Mouse (Mus musculus) layer of hippocampus, adult 9-11 months (tissue): ENCODE measurements around the gene Tmsb15l.
"Not testable (repeated sequence)": the region's sequence is repeated elsewhere in the genome, so short reads cannot be mapped to it uniquely, and the experiment has no call there.

ENCODE experiments used
- DNase-seq: peaks from one replicate; pipeline ENCODE4 v3.0.0; 2022

Gene Tmsb15l

DNA sequence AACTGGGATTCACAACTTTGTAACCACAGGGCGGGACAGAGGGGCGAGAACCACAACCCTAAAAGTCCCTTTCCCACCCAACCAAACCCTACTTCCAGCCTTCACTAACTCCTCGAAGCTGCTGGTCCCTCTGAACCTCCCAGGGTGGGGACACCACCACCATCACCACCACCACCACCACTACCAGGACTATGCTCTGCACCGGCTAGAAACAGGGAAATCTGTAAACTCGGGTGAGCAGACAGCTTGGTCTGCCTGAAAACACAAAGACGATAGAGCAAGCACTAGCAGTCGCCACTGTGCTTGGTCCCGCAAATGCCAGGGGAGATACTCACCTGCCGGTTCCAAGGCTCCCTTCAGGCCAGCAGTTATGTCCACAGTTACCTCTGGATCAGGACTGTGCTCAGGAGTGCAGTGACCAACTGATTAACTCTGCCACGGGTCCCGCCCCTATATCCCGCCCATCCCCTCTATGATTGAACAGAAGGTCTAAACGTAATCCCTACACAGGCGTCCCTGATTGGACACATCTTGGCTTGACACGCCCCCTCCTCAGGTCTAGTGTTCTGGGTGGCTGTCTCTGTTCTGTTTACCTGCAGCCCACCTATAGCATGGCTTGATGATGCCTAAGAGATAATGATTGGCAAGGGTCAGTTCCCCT is at the start of gene Tmsb15l, which contains the start of gene Tmsb15b1:
Tmsb15l (minus strand) TSS at position 446 of the 661 bp plus-strand sequence.
Tmsb15b1 (minus strand) TSS at position 451 of the 661 bp plus-strand sequence.
- DNase-seq = peak; percentile 91

DNA sequence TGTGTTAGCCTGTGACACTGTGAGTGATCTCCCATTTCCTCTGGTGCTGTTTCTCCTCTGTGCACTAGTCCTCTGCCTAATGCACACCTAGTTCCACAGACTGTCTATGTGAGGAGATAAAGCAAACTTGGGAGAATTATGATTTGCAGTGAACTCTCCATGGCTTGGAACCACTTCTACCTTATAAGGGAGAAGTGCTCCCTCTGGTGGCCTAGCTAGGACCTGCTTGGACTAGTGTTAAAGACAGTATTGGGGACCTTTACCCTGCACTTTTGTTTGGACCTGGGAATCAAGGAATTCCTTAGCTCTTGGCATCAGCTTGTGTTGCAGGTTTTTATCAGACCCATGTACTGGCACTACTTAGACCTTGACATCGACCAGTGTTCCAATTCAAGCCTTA is 42.6 kb upstream of the Tmsb15l start:
- no peak for DNase-seq

DNA sequence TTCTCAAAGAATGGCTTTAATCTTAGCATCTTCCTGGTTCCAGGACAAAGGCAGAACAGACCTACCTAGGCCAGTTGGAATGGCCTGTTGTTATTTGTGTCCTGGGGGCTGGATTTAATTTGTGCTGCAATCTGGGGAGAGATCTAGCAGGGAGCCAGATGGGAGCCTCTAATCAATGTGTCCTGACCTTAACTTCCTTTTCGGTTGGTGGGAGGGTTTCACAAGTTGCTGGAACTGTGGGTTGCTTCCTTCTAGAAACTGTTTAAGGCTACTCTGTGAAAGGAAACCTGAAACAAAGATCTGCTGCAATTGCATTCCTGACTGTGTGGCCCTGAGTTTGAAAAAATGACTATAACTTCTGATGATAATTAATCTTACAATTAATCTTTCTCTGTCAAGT is 41.0 kb upstream of the Tmsb15l start:
- DNase-seq = no peak

DNA sequence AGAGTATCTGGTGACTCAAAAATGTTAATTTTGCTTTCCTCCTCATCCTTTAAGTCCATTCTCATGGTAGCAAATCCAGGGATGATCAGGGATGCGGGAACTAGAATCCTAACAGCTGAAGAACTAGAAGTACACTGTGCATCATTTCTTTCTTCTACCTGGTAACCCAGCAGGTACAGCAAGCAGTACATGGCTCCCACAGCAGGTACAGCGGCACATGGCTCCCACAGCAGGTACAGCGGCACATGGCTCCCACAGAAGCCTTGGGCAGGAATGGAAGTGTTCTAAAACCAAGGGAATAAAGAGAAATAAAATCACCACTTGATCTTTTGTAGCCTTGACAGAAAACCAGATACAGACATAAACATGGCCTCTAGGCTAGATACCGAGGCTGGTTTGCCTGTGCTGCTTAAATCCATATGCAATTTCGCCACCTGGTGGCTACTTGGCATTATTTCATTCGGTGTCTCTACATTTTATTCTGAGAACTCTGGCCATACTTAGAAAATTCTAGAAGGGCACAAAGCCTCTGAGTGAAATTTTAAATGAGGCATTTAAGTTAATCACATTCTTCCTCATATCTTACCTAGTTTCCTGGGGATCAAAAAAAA is 38.5 kb upstream of the Tmsb15l start:
- peak; percentile 27 for DNase-seq

DNA sequence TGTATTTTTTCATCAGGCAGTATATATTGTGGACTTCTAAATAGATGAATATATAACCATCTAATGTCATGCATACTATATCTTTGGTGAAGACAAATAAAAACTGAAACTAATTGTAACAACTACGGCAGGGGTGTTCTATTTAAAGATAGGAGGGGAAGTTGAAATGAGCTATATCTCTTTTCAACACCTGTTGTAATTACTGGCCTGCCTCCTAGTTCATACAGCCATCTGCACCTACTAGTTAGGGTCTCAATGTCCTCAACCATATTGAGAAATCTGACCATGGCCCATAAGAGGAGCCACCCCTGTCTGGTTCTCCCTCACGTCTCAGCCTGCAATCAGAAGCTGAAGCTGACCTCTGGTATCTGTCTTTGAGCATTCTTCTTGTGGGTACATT is 19.6 kb upstream of the Tmsb15l start:
- no peak for DNase-seq

DNA sequence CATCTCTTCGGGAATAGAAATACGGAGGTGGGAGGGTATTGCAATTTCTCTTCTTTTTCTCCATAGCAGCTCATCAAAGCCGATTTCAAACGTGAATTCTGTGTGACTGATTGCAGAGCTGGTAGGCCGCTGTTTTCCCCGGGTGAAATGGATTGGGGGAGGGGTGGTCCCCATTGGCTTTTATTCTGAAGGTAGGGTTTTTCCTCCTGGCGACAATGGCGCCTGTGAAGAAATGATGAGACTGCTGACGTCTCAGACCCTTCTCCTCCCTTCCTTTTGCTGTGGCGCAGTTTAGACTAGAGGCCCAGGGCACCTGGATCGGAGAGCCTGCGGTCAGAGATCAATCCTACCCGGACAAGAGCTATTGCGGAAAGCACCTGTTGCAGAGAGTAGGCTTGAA is 17.0 kb upstream of the Tmsb15l start:
- no peak for DNase-seq

DNA sequence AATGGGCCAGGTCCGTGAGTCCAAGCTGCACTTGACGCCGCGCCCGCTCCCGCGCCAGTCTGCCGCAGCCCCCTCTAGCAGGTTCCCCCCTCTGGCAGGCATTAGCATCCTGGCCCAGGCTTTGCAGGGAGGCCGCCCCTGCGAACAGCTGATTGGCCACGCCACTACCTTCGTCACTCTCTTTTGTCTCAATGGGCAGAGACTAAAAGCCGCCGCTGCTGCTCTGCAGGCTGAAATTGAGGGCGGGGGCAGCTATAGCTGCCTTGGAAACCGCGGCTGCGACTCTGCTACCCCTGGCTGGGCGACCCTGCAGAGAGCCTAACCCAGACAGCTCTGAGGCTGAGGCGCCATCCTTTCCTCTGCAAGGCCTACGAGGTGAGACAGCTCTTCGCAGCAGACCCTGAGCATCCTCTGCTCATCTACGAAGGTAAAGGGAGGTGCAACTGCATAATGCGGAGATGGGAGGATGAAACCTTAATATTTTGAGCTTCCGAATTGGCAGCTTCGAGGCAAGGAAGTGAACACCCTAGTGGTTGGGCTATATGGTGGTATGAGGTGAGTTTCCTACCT is 16.4 kb upstream of the Tmsb15l start, which contains the start of gene Zcchc18:
Zcchc18 (plus strand) TSS at position 178 of the 570 bp plus-strand sequence.
- peak; percentile 90 for DNase-seq

DNA sequence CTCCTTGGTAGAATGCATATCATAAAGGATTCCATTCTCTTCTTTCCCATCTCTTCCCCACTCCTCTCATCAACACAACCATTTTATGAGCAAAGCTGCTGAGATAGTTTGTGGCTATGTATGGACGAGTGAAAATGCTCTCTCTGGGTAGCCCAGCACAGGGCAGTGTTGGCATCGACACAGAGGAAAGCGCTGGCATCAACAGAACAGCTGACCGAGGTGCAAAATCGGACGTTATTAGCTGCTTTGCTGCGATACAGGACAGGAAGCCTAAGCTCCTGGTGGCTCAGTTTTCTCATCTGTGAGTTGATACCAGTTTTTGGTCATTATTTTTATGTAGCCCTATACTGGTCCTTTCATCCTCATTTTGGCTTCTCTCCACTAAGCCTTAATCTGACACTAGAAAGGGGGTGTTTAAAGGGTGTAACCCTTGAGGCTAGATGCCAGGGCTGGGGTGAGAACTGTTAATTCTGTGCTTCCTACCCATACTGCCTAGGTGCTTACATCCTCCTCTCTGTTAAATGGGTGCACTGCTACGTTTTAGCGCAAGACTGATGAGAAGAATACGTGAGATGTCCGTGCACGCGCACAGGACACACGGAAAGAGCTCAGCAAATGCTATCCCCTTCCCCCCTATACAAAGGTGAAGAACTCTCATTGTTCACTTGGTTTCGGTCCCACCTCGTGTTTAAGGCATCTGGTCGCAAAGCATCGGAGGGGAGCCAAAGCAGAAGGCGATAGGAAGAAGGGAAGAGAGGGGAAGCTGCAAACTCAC is 15.7 kb upstream of the Tmsb15l start:
- peak; percentile 14 for DNase-seq

DNA sequence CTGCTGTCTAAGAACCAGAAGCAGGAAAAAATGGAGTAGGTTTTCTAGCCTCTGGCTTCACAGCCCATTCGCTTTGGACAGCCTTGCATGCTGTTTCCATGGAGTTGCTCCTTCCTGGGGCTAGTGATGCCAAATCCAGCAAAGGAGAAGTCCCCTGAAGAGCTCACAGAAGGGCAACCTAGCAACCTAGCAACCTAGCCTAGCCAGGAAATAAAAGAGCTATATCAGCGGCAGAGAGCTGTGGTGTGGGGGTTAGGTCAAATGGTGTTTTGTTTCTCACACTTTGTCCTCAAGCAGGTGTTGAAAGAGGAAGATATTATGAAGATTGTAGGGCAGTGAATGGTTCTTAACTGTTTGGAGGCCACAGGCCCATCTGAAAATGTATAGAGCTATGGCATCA is 14.6 kb upstream of the Tmsb15l start:
- no peak for DNase-seq

DNA sequence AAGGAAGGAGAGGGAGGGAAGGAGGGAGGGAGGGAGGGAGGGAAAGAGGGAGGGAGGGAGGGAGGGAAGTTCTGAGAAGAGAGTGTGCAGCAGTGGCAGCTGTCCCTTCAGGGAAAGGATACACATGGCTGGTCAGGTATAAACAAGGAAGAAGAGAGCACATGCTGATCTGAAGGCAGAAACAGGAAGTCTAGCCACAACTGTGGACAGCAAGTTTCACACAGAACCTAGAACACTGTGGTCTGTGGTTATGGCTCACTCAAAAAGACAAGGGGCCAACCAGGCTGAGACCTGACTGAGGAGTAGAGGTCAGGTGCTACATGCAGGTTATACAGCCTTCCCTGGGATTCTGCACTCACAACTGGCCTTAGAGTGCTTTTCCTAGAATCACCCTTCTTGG is 9.4 kb upstream of the Tmsb15l start:
- no peak for DNase-seq

DNA sequence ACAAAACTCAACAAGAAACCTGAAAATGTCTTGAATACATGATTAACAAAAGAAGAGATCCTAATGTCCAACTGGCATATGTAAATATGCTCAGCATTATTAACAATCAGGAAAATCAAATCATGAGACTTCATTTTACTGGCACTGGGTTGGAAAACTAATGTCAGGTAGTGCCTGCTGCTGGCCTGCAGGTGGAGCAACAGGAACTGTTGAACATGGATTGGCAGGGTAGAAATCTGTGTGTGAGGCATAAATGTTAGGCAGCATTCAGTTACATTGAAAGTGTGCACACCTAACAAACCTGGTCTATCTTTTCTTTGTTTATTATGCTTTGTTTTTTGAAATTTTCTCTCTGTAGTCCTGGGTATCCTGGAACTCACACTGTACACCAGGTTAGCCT is 1.9 kb upstream of the Tmsb15l start:
- DNase-seq = no peak

DNA sequence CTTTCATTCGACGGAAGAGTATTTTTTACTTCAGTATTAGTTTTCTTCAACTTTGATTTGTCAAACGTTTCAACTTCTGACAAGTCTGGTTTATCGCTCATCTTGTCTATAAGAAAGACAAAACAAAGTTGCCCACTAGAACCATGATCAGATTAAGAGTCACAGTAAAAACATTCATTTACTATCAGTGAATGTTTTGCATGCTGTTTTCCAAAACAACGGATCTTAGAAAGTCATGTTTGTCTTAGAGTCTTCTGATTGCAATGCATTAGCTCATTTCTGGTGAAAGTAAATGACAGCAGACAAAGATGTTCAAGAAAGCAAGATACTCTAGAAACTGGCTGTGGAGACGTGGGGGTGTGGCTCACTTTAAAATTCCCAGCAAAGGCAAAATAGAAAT is 1.3 kb downstream of the Tmsb15l start, which contains the start of gene Tmsb15b2:
Tmsb15b2 (minus strand) TSS at position 101 of the 400 bp plus-strand sequence.
- not testable (repeated sequence) for DNase-seq

DNA sequence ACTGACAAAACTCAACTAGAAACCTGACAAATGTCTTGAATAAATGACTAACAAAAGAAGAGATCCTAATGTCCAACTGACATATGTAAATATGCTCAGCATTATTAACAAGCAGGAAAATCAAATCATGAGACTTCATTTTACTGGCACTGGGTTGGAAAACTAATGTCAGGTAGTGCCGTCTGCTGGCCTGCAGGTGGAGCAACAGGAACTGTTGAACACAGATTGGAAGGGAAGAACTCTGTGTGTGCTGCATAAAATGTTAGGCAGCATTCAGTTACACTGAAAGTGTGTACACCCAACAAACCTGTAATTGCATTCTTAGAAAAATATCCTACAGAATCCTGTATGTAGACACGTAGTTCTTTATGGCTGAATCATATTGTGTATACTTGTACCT is 17.0 kb downstream of the Tmsb15l start:
- no peak for DNase-seq

DNA sequence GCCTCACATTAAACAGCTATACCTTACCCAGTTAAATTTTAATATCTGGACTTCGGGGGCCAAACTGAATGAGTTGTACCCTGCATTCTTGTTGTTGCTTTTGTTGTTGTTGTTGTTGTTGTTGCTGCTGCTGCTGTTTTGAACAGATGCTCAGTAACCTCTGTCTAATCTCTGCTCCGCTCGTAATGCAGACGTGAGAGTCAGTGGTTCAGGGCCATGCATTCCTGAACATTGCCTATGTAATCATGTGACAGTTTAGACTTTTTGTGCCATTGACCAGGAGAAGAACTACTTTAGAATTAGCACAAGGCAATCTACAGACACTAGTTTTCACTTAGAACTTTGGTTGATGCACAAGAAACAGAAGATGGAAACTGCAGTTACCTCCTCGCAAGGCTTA is 18.4 kb downstream of the Tmsb15l start:
- not testable (repeated sequence) for DNase-seq

DNA sequence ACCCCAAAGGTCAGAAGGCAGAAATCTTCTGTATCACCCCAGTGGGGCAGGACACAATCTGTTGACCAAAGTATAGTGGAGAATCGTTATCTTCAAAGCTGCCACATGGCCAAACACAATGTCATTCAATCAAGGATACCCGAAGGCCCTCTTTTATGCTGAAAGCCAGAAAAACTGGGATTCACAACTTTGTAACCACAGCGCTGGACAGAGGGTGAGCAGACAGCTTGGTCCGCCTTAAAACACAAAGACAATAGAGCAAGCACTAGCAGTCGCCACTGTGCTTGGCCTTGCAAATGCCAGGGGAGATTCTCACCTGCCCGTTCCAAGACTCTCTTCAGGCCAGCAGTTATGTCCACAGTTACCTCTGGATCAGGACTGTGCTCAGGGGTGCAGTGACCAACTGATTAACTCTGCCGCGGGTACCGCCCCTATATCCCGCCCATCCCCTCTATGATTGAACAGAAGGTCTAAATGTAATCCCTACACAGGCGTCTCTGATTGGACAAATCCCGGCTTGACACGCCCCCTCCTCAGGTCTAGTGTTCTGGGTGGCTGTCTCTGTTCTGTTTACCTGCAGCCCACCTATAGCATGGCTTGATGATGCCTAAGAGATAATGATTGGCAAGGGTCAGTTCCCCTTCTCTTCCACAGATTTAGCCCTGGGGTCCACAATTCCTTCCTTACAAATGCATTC is 18.9 kb downstream of the Tmsb15l start:
- DNase-seq = peak; percentile 84

DNA sequence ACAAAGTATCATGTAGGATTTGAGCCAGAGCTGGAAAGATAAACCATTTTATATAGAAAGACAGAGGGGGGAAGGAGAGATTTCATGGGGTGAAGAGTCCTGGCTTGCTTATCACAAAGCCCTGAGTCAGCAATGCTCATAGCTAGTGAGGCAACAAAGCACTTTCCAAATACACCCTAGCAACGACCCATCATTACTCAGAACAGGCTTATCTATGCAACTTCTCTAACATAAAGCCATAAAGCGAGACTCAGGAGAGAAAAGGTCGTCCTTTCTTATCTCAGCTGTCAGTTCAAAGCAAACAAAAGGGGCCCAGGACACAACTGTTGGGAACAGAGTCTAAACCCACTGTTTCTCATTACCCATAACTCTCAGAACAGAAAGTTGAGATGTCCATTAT is 38.7 kb downstream of the Tmsb15l start:
- no peak for DNase-seq

DNA sequence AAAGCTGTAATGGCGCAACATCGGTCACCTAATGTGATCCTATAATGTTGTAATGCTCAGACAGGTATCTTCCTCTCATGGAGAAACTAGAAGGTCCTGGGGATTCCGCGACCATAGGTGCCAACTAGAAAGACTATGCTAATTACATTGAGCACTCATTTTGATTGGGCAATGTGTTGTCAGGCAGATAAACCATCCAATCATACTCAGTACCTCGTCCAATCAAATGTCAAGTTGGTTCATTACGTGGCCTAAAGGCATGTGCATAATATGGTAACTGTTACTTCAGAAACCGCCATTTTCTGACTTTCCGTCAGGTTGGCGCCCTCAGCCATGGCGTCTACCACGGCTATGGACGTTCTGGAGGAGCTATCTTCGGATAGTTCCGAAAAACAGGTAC is 49.6 kb downstream of the Tmsb15l start, which contains the start of gene H2bfm:
H2bfm (plus strand) TSS at position 295 of the 400 bp plus-strand sequence.
- no peak for DNase-seq

DNA sequence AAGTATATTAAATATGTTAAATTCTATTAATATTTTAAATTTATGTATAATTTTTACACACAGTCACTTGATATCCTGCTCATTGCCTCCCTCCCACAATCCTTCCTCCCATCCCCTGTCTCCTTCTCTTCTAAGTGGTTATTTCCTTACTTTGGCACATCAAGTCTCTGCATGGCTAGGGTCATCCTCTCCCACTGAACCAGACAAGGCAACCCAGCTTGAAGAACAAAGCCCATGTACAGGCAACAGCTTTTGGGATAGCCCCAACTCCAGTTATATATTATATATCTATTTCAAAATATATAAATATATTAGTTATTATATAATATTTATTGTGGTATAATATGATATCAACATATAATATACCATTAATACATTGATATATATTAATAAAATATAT is 50.8 kb downstream of the Tmsb15l start:
- DNase-seq = no peak
